Mouse (Mus musculus) thymus, adult 2 months (tissue): Measurements from ENCODE around the gene Tymp. TPM values are rescaled to one million over a fixed set of nuclear protein-coding genes. Genes with fewer than 3 reads are reported as not detected.

Experiments used
- DNase-seq: peaks from one replicate; pipeline ENCODE4 v3.0.0; 2021
- H3K27ac ChIP-seq: fragments of 200-500 bp; 2 replicates; pipeline ENCODE4 v1.5.1; 2012; ENCODE audit warnings: low read length, control low read depth; ENCODE audit not compliant: control insufficient read depth, insufficient read depth
- H3K27me3 ChIP-seq: fragments of 200-500 bp; 2 replicates; pipeline ENCODE4 v1.6.1; 2012; ENCODE audit warnings: mild to moderate bottlenecking, low read length, moderate library complexity, mixed read lengths; ENCODE audit not compliant: control insufficient read depth, insufficient read depth
- H3K36me3 ChIP-seq: fragments of 200-500 bp; 2 replicates; pipeline ENCODE4 v1.6.1; 2012; ENCODE audit warnings: mild to moderate bottlenecking, low read length, moderate library complexity; ENCODE audit not compliant: control insufficient read depth, insufficient read depth
- H3K4me1 ChIP-seq: fragments of 200-500 bp; replicated peaks from 2 replicates; pipeline ENCODE4 v1.6.1; 2012; ENCODE audit warnings: low read length; ENCODE audit not compliant: control insufficient read depth, insufficient read depth
- H3K4me3 ChIP-seq: fragments of 200-500 bp; 2 replicates; pipeline ENCODE4 v1.5.1; 2012; ENCODE audit warnings: mild to moderate bottlenecking, low read length, control low read depth, moderate library complexity; ENCODE audit not compliant: control insufficient read depth, insufficient read depth
- CTCF ChIP-seq: fragments of 200-500 bp; IDR thresholded peaks from 2 replicates; pipeline ENCODE4 v1.5.1; 2012; ENCODE audit warnings: mild to moderate bottlenecking, control low read depth, low read length, moderate library complexity, borderline replicate concordance; ENCODE audit not compliant: control insufficient read depth, poor library complexity, insufficient read depth; ENCODE audit errors: extremely low read depth
- POLR2A ChIP-seq: fragments of 200-500 bp; IDR thresholded peaks from 2 replicates; pipeline ENCODE4 v1.6.1; 2012; ENCODE audit warnings: mild to moderate bottlenecking, low read length, control low read depth, moderate library complexity; ENCODE audit not compliant: control insufficient read depth, poor library complexity, insufficient read depth; ENCODE audit errors: extremely low read depth
- WGBS: fragments of 180-500 bp; shearing (Covaris S2); methylation state at CpG from one replicate; pipeline ENCODE4 v1.1.7; 2018; 5-methylcytosine and 5-hydroxymethylcytosine counted together
- polyA plus RNA-seq: library from polyadenylated mRNA; depleted of rRNA; stranded (reverse); fragments of >200 nt; gene quantifications from 2 replicates; pipeline ENCODE4 v1.2.3, GENCODE M21; 2012

Gene Tymp
- polyA plus RNA-seq, 1 experiment, result 5.9 TPM

DNA sequence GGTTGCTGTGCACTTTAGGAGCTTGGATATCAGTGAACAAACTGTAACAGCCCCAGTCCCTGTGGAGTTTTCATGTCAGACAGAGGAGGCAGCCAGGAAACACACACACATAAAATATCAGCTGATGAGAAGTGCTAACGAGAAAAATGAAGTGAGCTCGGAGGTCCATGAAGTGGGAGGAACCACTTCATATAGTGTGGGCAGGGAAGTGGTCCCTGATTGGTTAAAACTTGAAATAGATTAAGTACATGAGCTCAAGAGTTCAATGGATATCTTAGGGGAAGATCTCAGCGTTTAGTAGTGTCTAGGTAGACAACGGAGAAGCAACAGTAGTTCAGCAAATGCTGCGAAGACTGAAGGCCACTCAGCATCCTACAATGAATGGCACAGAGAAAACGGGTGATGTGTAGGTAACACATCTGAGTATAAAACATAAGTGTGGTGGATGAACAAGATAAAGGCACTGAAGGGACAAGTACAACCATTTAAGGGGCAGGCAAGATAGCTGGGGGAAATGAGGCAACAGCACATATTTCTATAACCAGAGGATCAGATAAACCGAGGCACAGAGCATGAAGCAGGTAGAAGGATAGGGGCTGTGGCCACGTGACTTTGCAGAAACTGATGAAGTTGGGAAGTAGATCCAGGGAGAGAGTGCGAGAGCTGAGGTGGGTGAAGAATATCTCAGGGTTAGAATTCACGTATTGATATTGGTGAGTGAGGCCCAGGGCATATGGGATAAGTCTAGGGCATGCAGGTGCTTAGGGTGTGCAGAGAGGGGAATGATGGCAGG is 28.2 kb upstream of the Tymp start:
- no peak overlapping the region for H3K4me3 ChIP-seq
- 77% methylated on average over 10 of the region's 10 CpGs for WGBS
- TF ChIP-seq POLR2A, result no peak
- TF ChIP-seq CTCF, result no peak
- DNase-seq, result no peak
- no peaks in the 10 kb centered on the region for H3K36me3 ChIP-seq
- H3K4me1 ChIP-seq, result no peaks in the 10 kb centered on the region
- no peak overlapping the region for H3K27ac ChIP-seq
- no peaks in the 10 kb centered on the region for H3K27me3 ChIP-seq

- Histone ChIP-seq H3K36me3 (no peaks in the 10 kb centered on the region), H3K27ac (no peak overlapping the region), H3K27me3 (no peaks in the 10 kb centered on the region), H3K4me1 (no peaks in the 10 kb centered on the region), H3K4me3 (no peak overlapping the region)
- no peak for TF ChIP-seq CTCF
- TF ChIP-seq POLR2A, result no peak
- DNase-seq, result no peak
- WGBS, result 95% methylated on average over 1 of the region's 1 CpGs
These were observed 25.6 kb upstream of the Tymp start for GRCm38 (mm10) chr15:89402471-89402870.

DNA sequence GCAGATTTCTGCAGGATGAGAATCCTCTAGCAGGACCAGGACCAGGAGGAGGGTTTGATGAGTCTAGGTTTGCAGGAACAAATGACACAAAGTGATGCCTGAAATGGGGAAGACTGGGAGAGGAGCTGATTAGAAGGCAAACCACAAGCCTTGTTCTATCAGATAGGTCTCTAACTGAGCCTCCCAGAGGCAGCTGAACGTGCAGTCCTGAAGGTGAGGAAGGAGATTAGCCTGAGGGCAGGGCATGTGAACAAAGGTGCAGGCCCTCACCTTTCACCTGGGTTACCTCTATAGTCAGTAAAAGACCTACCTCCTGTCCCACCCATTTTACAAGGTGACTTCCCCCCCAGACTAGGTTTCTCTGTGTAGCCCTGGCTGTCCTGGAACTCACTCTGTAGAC is 22.9 kb upstream of the Tymp start:
- DNase-seq, result no peak
- WGBS, result 83% methylated on average over 1 of the region's 1 CpGs
- H3K4me3 ChIP-seq, result no peak overlapping the region
- no peaks in the 10 kb centered on the region for H3K4me1 ChIP-seq
- TF ChIP-seq POLR2A (no peak), CTCF (no peak)
- H3K36me3 ChIP-seq, result no peaks in the 10 kb centered on the region
- H3K27me3 ChIP-seq, result no peaks in the 10 kb centered on the region
- H3K27ac ChIP-seq, result no peak overlapping the region

GRCm38 (mm10) chr15:89398146-89398545 is 21.3 kb upstream of the Tymp start:
- Histone ChIP-seq H3K4me1 (no peaks in the 10 kb centered on the region), H3K27me3 (no peaks in the 10 kb centered on the region), H3K36me3 (no peaks in the 10 kb centered on the region), H3K27ac (no peak overlapping the region), H3K4me3 (no peak overlapping the region)
- WGBS, result 99% methylated on average over 2 of the region's 2 CpGs
- DNase-seq, result no peak
- no peak for TF ChIP-seq POLR2A
- no peak for TF ChIP-seq CTCF

DNA sequence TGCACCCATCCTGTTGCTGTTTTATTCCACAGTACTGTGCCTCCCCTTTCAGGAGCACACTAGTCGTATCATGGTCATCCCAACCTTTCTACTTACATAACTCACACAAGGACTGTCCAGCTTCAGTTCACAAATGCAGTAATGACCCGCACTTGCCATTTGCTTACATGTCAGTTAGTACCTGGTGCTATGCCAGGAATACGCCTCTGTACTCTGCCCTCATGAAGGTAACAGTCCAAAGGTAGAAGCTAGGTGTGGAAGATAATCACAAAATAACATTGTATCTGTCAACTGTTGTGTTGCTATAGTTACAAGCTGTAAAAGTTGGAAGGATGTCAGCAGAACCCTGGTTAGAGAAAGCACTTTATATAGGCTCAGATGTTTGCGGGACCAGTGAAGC is 20.0 kb upstream of the Tymp start:
- TF ChIP-seq POLR2A (no peak), CTCF (no peak)
- 95% methylated on average over 4 of the region's 4 CpGs for WGBS
- Histone ChIP-seq H3K4me1 (no peaks in the 10 kb centered on the region), H3K27me3 (no peaks in the 10 kb centered on the region), H3K4me3 (no peak overlapping the region), H3K27ac (no peak overlapping the region), H3K36me3 (no peaks in the 10 kb centered on the region)
- DNase-seq, result no peak

DNA sequence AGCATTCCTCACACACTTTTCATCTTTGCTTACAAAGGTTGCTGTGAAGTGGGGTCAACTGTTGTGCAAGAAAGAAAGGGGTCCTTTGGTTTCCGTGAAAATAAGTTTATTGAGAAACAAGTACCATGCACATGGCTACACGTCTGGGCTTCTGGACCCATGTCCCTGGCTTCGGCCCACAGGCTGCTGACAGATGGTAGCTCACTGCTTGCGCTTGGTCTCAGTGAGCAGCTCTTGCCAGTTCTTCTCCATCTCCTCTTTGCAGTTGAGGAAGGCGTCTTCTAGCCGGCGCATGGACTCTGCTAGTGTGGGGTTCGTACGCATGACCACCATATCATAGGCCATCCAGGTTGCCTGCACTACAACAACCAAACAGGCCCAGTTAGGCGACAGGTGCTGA is 13.2 kb upstream of the Tymp start:
- Histone ChIP-seq H3K4me3 (no peak overlapping the region), H3K27me3 (no peaks in the 10 kb centered on the region), H3K27ac (no peak overlapping the region), H3K4me1 (peaks cover 13% of the 10 kb centered on the region), H3K36me3 (no peaks in the 10 kb centered on the region)
- 97% methylated on average over 10 of the region's 10 CpGs for WGBS
- TF ChIP-seq CTCF (no peak), POLR2A (no peak)
- no peak for DNase-seq

GRCm38 (mm10) chr15:89387127-89387526 is 10.3 kb upstream of the Tymp start:
- Histone ChIP-seq H3K4me1 (peaks cover 13% of the 10 kb centered on the region), H3K4me3 (no peak overlapping the region), H3K36me3 (no peaks in the 10 kb centered on the region), H3K27ac (no peak overlapping the region), H3K27me3 (no peaks in the 10 kb centered on the region)
- 5% methylated on average over 12 of the region's 12 CpGs for WGBS
- TF ChIP-seq POLR2A (no peak), CTCF (no peak)
- DNase-seq, result peak; percentile 63
